In genomic region chr11:12396196-12396595, GRCm38 (mm10) we compare ENCODE assay signal across 24 mouse cellular contexts.
DNase-seq lines count a peak whose midpoint lies in the region; ATAC-seq and TF ChIP-seq lines count a peak whose summit lies in the region.
"Had no signal": no experiment of that assay in that cellular context is flagged by ENCODE, and none has a peak within 500 bp of the region (broad histone marks: within the 10 kb centered on the region; RNA-seq: fewer than 3 reads in every experiment).

No protein-coding gene starts in this region.

- no peak overlapping the region for H3K4me3 ChIP-seq in limb, embryonic 13.5 days
- H3K4me3 ChIP-seq in limb, embryonic 10.5 days = no peak overlapping the region
- H3K4me3 ChIP-seq in myocyte = no peak overlapping the region
- H3K4me3 ChIP-seq: embryonic facial prominence, embryonic 12.5 days; heart, embryonic 12.5 days; hindbrain, embryonic 12.5 days; layer of hippocampus, adult 2 months had no signal

- peaks cover 3% of the 10 kb centered on the region; the same call in 1 of the 2 replicates for H3K4me1 ChIP-seq in limb, embryonic 13.5 days
- H3K4me1 ChIP-seq in limb, embryonic 10.5 days = peaks cover 4% of the 10 kb centered on the region; the same call in 1 of the 2 replicates
- H3K4me1 ChIP-seq: hindbrain, embryonic 12.5 days had no signal

- peak; percentile 59 for ATAC-seq in limb, embryonic 13.5 days (ENCODE audit: low FRiP score, low read depth)
- ATAC-seq: inflammation-experienced regulatory T-cells, adult 6 months had no signal

- H3K27ac ChIP-seq in limb, embryonic 13.5 days = no peak overlapping the region
- H3K27ac ChIP-seq in limb, embryonic 10.5 days = no peak overlapping the region
- H3K27ac ChIP-seq: embryonic facial prominence, embryonic 12.5 days; hindbrain, embryonic 12.5 days; layer of hippocampus, adult 2 months had no signal

- H3K9me3 ChIP-seq in limb, embryonic 13.5 days = no peaks in the 10 kb centered on the region
- H3K9me3 ChIP-seq in limb, embryonic 10.5 days (replicated peaks) = no peaks in the 10 kb centered on the region
- H3K9me3 ChIP-seq: embryonic facial prominence, embryonic 12.5 days; heart, embryonic 12.5 days; hindbrain, embryonic 12.5 days had no signal

- no peaks in the 10 kb centered on the region for H3K36me3 ChIP-seq in limb, embryonic 13.5 days
- H3K36me3 ChIP-seq in limb, embryonic 10.5 days = no peaks in the 10 kb centered on the region
- no peaks in the 10 kb centered on the region for H3K36me3 ChIP-seq in myocyte (ENCODE audit: control insufficient read depth, insufficient read depth)
- H3K36me3 ChIP-seq: embryonic facial prominence, embryonic 12.5 days; heart, embryonic 12.5 days; hindbrain, embryonic 12.5 days had no signal

- H3K9ac ChIP-seq in limb, embryonic 13.5 days = no peak overlapping the region
- H3K9ac ChIP-seq: embryonic facial prominence, embryonic 12.5 days; heart, embryonic 12.5 days; hindbrain, embryonic 12.5 days; lung, embryonic 14.5 days had no signal

- no peak overlapping the region for H3ac ChIP-seq in myocyte (ENCODE audit: control insufficient read depth, insufficient read length)

- H3K4me2 ChIP-seq in limb, embryonic 13.5 days (replicated peaks) = no peak overlapping the region
- no peak overlapping the region for H3K4me2 ChIP-seq in myocyte (ENCODE audit: low read depth)
- H3K4me2 ChIP-seq: embryonic facial prominence, embryonic 12.5 days; heart, embryonic 12.5 days; hindbrain, embryonic 12.5 days; liver, embryonic 11.5 days; lung, embryonic 14.5 days had no signal

- intact Hi-C loops in heart, postnatal 36 days (cut with DNase I) = no loop called here

- no peak for TF ChIP-seq POLR2A in myocyte (IDR thresholded peaks at IDR 0.05; ENCODE audit: insufficient read length, low read depth)

- peaks cover 3% of the 10 kb centered on the region for H3K79me2 ChIP-seq in myocyte (ENCODE audit: control insufficient read depth, insufficient read depth)

- peak; percentile 33 for DNase-seq in heart, adult 11 months
- no peak for DNase-seq in heart, postnatal 36 days
- DNase-seq in limb, embryonic 10.5 days (ENCODE audit: low spot score) = no peak
- DNase-seq in embryo, embryonic 11 days = peak; percentile 14
- no peak for DNase-seq in lung, postnatal 10 days
- no peak for DNase-seq in urinary bladder, postnatal 10 days (ENCODE audit: low spot score)
- DNase-seq: adrenal gland, postnatal 36 days; cerebellum, adult 11-12 months; cerebellum, postnatal 14 days; gastrocnemius, postnatal 36 days; kidney, adult 2 months; kidney, postnatal 14 days; layer of hippocampus, postnatal 36 days; lung, embryonic 14.5 days; lung, postnatal 4 days; thymus, postnatal 25 days had no signal

- H3K27me3 ChIP-seq in limb, embryonic 13.5 days = no peaks in the 10 kb centered on the region
- no peaks in the 10 kb centered on the region for H3K27me3 ChIP-seq in limb, embryonic 10.5 days (ENCODE audit: low read depth, poor library complexity, severe bottlenecking)
- H3K27me3 ChIP-seq in myocyte (ENCODE audit: control insufficient read depth, insufficient read depth, insufficient read length) = no peaks in the 10 kb centered on the region
- H3K27me3 ChIP-seq: embryonic facial prominence, embryonic 12.5 days; heart, embryonic 12.5 days; hindbrain, embryonic 12.5 days had no signal

TF ChIP-seq in myocyte, 11 proteins besides CTCF, POLR2A, EP300 and RAD21:
- TF ChIP-seq TCF12 (IDR thresholded peaks at IDR 0.05; ENCODE audit: insufficient read depth, poor library complexity, severe bottlenecking) (peak; percentile 39), MYOG (IDR thresholded peaks at IDR 0.05; ENCODE audit: control insufficient read depth in 1 of 3, insufficient read depth in 1 of 3, insufficient read length in 2 of 3, low read depth in 2 of 3) (peak in 2 of 3 experiments; percentile 70 to 86), MYOD1 (IDR thresholded peaks at IDR 0.05; ENCODE audit: control insufficient read depth in 1 of 3, insufficient read length in 2 of 3, low read depth in 2 of 3) (peak; percentile 31 to 70 (median 44)), TCF3 (IDR thresholded peaks at IDR 0.05; ENCODE audit: insufficient read length, low read depth) (no peak)

Comparison
In these comparisons a context has a peak if more than half of its experiments do, and no peak if none do; other contexts are left out.
1. DNase-seq: peak in heart, adult 11 months (single experiment) and embryo, embryonic 11 days (single experiment); none in heart, postnatal 36 days (0 of 2), limb, embryonic 10.5 days (single experiment), lung, postnatal 10 days (single experiment) and urinary bladder, postnatal 10 days (single experiment).